Mouse (Mus musculus): ENCODE results near the gene Syngap1. TPM values are rescaled to one million over a fixed set of nuclear protein-coding genes. Genes with fewer than 3 reads are reported as not detected.

Syngap1 gene
- polyA plus RNA-seq, 1 experiment = 109 TPM

GRCm38 (mm10) chr17:27004903-27005485 is 63.9 kb downstream of the Syngap1 start:
- Histone ChIP-seq H3K27ac (ENCODE audit: control insufficient read depth, insufficient read depth, low read depth, low read length) (no peak overlapping the region), H3K4me3 (ENCODE audit: control insufficient read depth, low read depth, low read length) (peak overlapping the region; percentile 81)
- no peak for TF ChIP-seq POLR2A (IDR thresholded peaks at IDR 0.05; ENCODE audit: control insufficient read depth, low read depth, low read length)
- TF ChIP-seq CTCF (IDR thresholded peaks at IDR 0.05; ENCODE audit: control insufficient read depth, insufficient read depth, insufficient replicate concordance, low read depth, low read length) = no peak

GRCm38 (mm10) chr17:27005644-27006043 is 64.6 kb downstream of the Syngap1 start:
- Histone ChIP-seq H3K4me3 (ENCODE audit: control insufficient read depth, low read depth, low read length) (no peak overlapping the region), H3K36me3 (ENCODE audit: control insufficient read depth, insufficient read depth, low read length) (no peaks in the 10 kb centered on the region), H3K27ac (ENCODE audit: control insufficient read depth, insufficient read depth, low read depth, low read length) (no peak overlapping the region), H3K4me1 (ENCODE audit: control insufficient read depth, insufficient read depth, low read length) (peaks cover 9% of the 10 kb centered on the region), H3K27me3 (ENCODE audit: control insufficient read depth, insufficient read depth, low read length) (no peaks in the 10 kb centered on the region)
- TF ChIP-seq CTCF (IDR thresholded peaks at IDR 0.05; ENCODE audit: control insufficient read depth, insufficient read depth, insufficient replicate concordance, low read depth, low read length) (no peak), POLR2A (IDR thresholded peaks at IDR 0.05; ENCODE audit: control insufficient read depth, low read depth, low read length) (no peak)

More at GRCm38 (mm10) chr17:27004903-27005485, 63.9 kb downstream of the Syngap1 start:
- H3K27me3 ChIP-seq (ENCODE audit: control insufficient read depth, insufficient read depth, low read length) = no peaks in the 10 kb centered on the region
- H3K36me3 ChIP-seq (ENCODE audit: control insufficient read depth, insufficient read depth, low read length) = no peaks in the 10 kb centered on the region
- peaks cover 9% of the 10 kb centered on the region for H3K4me1 ChIP-seq (ENCODE audit: control insufficient read depth, insufficient read depth, low read length)

GRCm38 (mm10) chr17:27008277-27008676 is 67.2 kb downstream of the Syngap1 start:
- no peaks in the 10 kb centered on the region for H3K27me3 ChIP-seq (ENCODE audit: control insufficient read depth, insufficient read depth, low read length)

GRCm38 (mm10) chr17:27011167-27011566 is 70.1 kb downstream of the Syngap1 start:
- Histone ChIP-seq H3K4me3 (ENCODE audit: control insufficient read depth, low read depth, low read length) (no peak overlapping the region), H3K4me1 (ENCODE audit: control insufficient read depth, insufficient read depth, low read length) (peaks cover 5% of the 10 kb centered on the region), H3K27ac (ENCODE audit: control insufficient read depth, insufficient read depth, low read depth, low read length) (no peak overlapping the region), H3K27me3 (ENCODE audit: control insufficient read depth, insufficient read depth, low read length) (no peaks in the 10 kb centered on the region), H3K36me3 (ENCODE audit: control insufficient read depth, insufficient read depth, low read length) (no peaks in the 10 kb centered on the region)
- TF ChIP-seq CTCF (IDR thresholded peaks at IDR 0.05; ENCODE audit: control insufficient read depth, insufficient read depth, insufficient replicate concordance, low read depth, low read length) = no peak
- no peak for TF ChIP-seq POLR2A (IDR thresholded peaks at IDR 0.05; ENCODE audit: control insufficient read depth, low read depth, low read length)

More at GRCm38 (mm10) chr17:27008277-27008676, 67.2 kb downstream of the Syngap1 start:
- no peak overlapping the region for H3K27ac ChIP-seq (ENCODE audit: control insufficient read depth, insufficient read depth, low read depth, low read length)
- no peak overlapping the region for H3K4me3 ChIP-seq (ENCODE audit: control insufficient read depth, low read depth, low read length)
- H3K36me3 ChIP-seq (ENCODE audit: control insufficient read depth, insufficient read depth, low read length) = no peaks in the 10 kb centered on the region
- TF ChIP-seq CTCF (IDR thresholded peaks at IDR 0.05; ENCODE audit: control insufficient read depth, insufficient read depth, insufficient replicate concordance, low read depth, low read length) (no peak), POLR2A (IDR thresholded peaks at IDR 0.05; ENCODE audit: control insufficient read depth, low read depth, low read length) (no peak)
- H3K4me1 ChIP-seq (ENCODE audit: control insufficient read depth, insufficient read depth, low read length) = peaks cover 14% of the 10 kb centered on the region

- no peak overlapping the region for H3K4me3 ChIP-seq (ENCODE audit: control insufficient read depth, low read depth, low read length)
- H3K4me1 ChIP-seq (ENCODE audit: control insufficient read depth, insufficient read depth, low read length) = peaks cover 5% of the 10 kb centered on the region
- H3K27ac ChIP-seq (ENCODE audit: control insufficient read depth, insufficient read depth, low read depth, low read length) = no peak overlapping the region
- no peaks in the 10 kb centered on the region for H3K36me3 ChIP-seq (ENCODE audit: control insufficient read depth, insufficient read depth, low read length)
- no peaks in the 10 kb centered on the region for H3K27me3 ChIP-seq (ENCODE audit: control insufficient read depth, insufficient read depth, low read length)
- TF ChIP-seq POLR2A (IDR thresholded peaks at IDR 0.05; ENCODE audit: control insufficient read depth, low read depth, low read length) (no peak), CTCF (IDR thresholded peaks at IDR 0.05; ENCODE audit: control insufficient read depth, insufficient read depth, insufficient replicate concordance, low read depth, low read length) (no peak)
These were observed 71.1 kb downstream of the Syngap1 start for GRCm38 (mm10) chr17:27011998-27012672.

GRCm38 (mm10) chr17:27012909-27013308 is 71.9 kb downstream of the Syngap1 start:
- no peak overlapping the region for H3K4me3 ChIP-seq (ENCODE audit: control insufficient read depth, low read depth, low read length)
- H3K27me3 ChIP-seq (ENCODE audit: control insufficient read depth, insufficient read depth, low read length) = no peaks in the 10 kb centered on the region
- H3K36me3 ChIP-seq (ENCODE audit: control insufficient read depth, insufficient read depth, low read length) = no peaks in the 10 kb centered on the region
- H3K27ac ChIP-seq (ENCODE audit: control insufficient read depth, insufficient read depth, low read depth, low read length) = no peak overlapping the region
- peaks cover 10% of the 10 kb centered on the region for H3K4me1 ChIP-seq (ENCODE audit: control insufficient read depth, insufficient read depth, low read length)
- TF ChIP-seq POLR2A (IDR thresholded peaks at IDR 0.05; ENCODE audit: control insufficient read depth, low read depth, low read length) = no peak

- TF ChIP-seq POLR2A (IDR thresholded peaks at IDR 0.05; ENCODE audit: control insufficient read depth, low read depth, low read length) (peak; percentile 41; the same call in 1 of the 2 replicates), CTCF (IDR thresholded peaks at IDR 0.05; ENCODE audit: control insufficient read depth, insufficient read depth, insufficient replicate concordance, low read depth, low read length) (0 out of 2 replicates have a peak, but pooled peaks have one; percentile 15)
- H3K27me3 ChIP-seq (ENCODE audit: control insufficient read depth, insufficient read depth, low read length) = no peaks in the 10 kb centered on the region
- peak overlapping the region; percentile 87 for H3K4me3 ChIP-seq (ENCODE audit: control insufficient read depth, low read depth, low read length)
- H3K36me3 ChIP-seq (ENCODE audit: control insufficient read depth, insufficient read depth, low read length) = no peaks in the 10 kb centered on the region; the same call in 1 of the 2 replicates
- H3K27ac ChIP-seq (ENCODE audit: control insufficient read depth, insufficient read depth, low read depth, low read length) = peak overlapping the region; percentile 44; the same call in 1 of the 2 replicates
- H3K4me1 ChIP-seq (ENCODE audit: control insufficient read depth, insufficient read depth, low read length) = peaks cover 13% of the 10 kb centered on the region
These were observed 76.8 kb downstream of the Syngap1 start for GRCm38 (mm10) chr17:27017564-27018499.

Measured in testis, adult 2 months (tissue).